Mouse (Mus musculus) embryonic stem cell, embryonic (primary cell): ENCODE measurements at regions not wholly inside any gene's neighbourhood (a gene's known extent, or its start where the extent isn't known, plus 50 kb on each side); places are given as distances from the start of the nearest gene placed in this dataset.

ENCODE experiments used
- CTCF ChIA-PET, 4 experiments: fragments of 300-600 bp in 2 of 4; fragments of 350-600 bp in 2 of 4; sonication (Branson Sonifier 250); formaldehyde crosslinking; loops; one replicate each; lab custom pipeline; 2022; ENCODE audit warnings: inconsistent platforms in 2 of 4; lab: Charles Lee
- POLR2A ChIA-PET, 4 experiments: fragments of 300-600 bp in 2 of 4; fragments of 350-600 bp in 2 of 4; sonication (Branson Sonifier 250); formaldehyde crosslinking; loops; one replicate each; lab custom pipeline; 2022; ENCODE audit warnings: antibody characterized with exemption in 4 of 4, inconsistent platforms in 1 of 4; lab: Charles Lee

GRCm38 (mm10) chr5:98108394-98108793 lies 58.6 kb upstream of the Prdm8 start:
- CTCF ChIA-PET = no interaction called here
- POLR2A ChIA-PET = no interaction called here

- ChIA-PET CTCF (no interaction called here), POLR2A (no interaction called here)
Measured at GRCm38 (mm10) chr5:98106261-98106660, 60.7 kb upstream of the Prdm8 start.

GRCm38 (mm10) chr5:98083409-98083808 lies 52.6 kb upstream of the Antxr2 start:
- POLR2A ChIA-PET = interaction anchor here in 1 of 4 experiments (0.7 kb wide), 1 partner anchor 155 kb away, joined by 3 read pairs; no protein-coding TSS in a partner anchor
- CTCF ChIA-PET = no interaction called here

GRCm38 (mm10) chr5:98081204-98081603 lies 50.4 kb upstream of the Antxr2 start:
- POLR2A ChIA-PET = no interaction called here

More at GRCm38 (mm10) chr5:98081204-98081603, 50.4 kb upstream of the Antxr2 start:
- CTCF ChIA-PET = interaction anchor here in 2 of 4 experiments (0.6 to 1.3 kb wide), 2 partner anchors 86 to 1461 kb away, joined by 3 to 4 read pairs; partner anchors contain the start of gene Prdm8 (in 1 of the 2)
